Mouse (Mus musculus): ENCODE data around the gene Hk1. TPM values are rescaled to one million over a fixed set of nuclear protein-coding genes. Genes with fewer than 3 reads are reported as not detected.

The Hk1 gene
- polyA plus RNA-seq, 1 experiment from 2014 or later = 30.7 TPM

DNA sequence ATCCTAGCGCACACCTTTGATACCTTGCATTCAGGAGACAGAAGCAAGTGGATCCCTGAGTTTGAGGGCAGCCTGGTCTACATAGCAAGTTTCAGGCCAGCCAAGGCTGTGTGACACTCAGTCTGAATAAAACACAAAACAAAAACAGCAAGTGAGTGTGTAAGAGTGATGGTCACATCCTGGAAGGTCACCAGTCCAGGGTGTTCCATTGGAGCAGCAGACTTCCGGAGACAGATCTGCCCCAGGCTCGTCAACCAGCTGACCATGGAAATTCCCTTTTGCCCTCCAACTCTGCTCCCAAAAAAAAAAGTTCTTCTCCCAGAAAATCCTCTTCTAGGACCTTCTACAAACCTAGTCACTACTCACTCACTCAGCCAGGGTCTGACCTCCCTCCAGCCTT is 147.9 kb downstream of the Hk1 start:
- WGBS (ENCODE audit: insufficient replicate concordance) = 83% methylated on average over 3 of the region's 3 CpGs
- TF ChIP-seq EP300 (IDR thresholded peaks at IDR 0.05; ENCODE audit: low read depth) = no peak
- no peak for TF ChIP-seq CTCF (IDR thresholded peaks at IDR 0.05; ENCODE audit: low read depth)
- DNase-seq = no peak
- no peak overlapping the region for H3K4me2 ChIP-seq (ENCODE audit: low read depth, low read length)
- H3K9me3 ChIP-seq (ENCODE audit: low read length) = no peaks in the 10 kb centered on the region
- no peak overlapping the region for H3K27ac ChIP-seq (ENCODE audit: low read depth)
- H3K4me1 ChIP-seq (ENCODE audit: insufficient read depth) = peaks cover 15% of the 10 kb centered on the region
- ATAC-seq = no peak; the same call in 1 of the 2 replicates
- no peaks in the 10 kb centered on the region for H3K36me3 ChIP-seq (replicated peaks; ENCODE audit: insufficient read depth, low read length)
- no peak overlapping the region for H3K9ac ChIP-seq (replicated peaks)
- H3K27me3 ChIP-seq (ENCODE audit: insufficient read depth, low read length) = peaks cover 9% of the 10 kb centered on the region; the same call in 1 of the 2 replicates
- H3K4me3 ChIP-seq (ENCODE audit: low read depth, low read length) = no peak overlapping the region

DNA sequence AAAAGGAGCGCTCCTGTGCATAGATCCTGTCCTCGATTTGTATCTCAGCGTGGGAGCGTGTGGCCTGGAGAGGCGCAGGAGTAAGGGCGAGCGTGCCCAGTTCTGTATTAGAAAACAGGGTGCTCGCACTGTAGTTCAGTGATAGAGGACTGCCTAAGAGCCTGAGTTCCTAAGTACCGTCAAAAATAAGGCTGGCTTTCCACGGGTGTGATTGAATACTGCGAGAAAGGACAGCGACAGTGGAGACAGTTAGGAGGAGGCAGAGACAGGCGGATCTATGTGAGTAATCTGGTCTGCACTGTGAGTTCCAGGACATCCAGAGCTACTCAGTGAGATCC is 148.3 kb downstream of the Hk1 start:
- H3K4me1 ChIP-seq (ENCODE audit: insufficient read depth) = peaks cover 15% of the 10 kb centered on the region
- DNase-seq (no peak), ATAC-seq (no peak; the same call in 1 of the 2 replicates)
- no peaks in the 10 kb centered on the region for H3K9me3 ChIP-seq (ENCODE audit: low read length)
- no peaks in the 10 kb centered on the region for H3K36me3 ChIP-seq (replicated peaks; ENCODE audit: insufficient read depth, low read length)
- H3K27me3 ChIP-seq (ENCODE audit: insufficient read depth, low read length) = peaks cover 9% of the 10 kb centered on the region; the same call in 1 of the 2 replicates
- TF ChIP-seq EP300 (IDR thresholded peaks at IDR 0.05; ENCODE audit: low read depth) (no peak), CTCF (IDR thresholded peaks at IDR 0.05; ENCODE audit: low read depth) (no peak)
- 3% methylated on average over 13 of the region's 13 CpGs for WGBS (ENCODE audit: insufficient replicate concordance)
- H3K4me2 ChIP-seq (ENCODE audit: low read depth, low read length) = peak overlapping the region; percentile 98
- H3K4me3 ChIP-seq (ENCODE audit: low read depth, low read length) = peak overlapping the region; percentile 67
- no peak overlapping the region for H3K9ac ChIP-seq (replicated peaks)
- 0 out of 2 replicates have a peak overlapping the region, but pooled peaks have one; percentile 53 for H3K27ac ChIP-seq (ENCODE audit: low read depth)

DNA sequence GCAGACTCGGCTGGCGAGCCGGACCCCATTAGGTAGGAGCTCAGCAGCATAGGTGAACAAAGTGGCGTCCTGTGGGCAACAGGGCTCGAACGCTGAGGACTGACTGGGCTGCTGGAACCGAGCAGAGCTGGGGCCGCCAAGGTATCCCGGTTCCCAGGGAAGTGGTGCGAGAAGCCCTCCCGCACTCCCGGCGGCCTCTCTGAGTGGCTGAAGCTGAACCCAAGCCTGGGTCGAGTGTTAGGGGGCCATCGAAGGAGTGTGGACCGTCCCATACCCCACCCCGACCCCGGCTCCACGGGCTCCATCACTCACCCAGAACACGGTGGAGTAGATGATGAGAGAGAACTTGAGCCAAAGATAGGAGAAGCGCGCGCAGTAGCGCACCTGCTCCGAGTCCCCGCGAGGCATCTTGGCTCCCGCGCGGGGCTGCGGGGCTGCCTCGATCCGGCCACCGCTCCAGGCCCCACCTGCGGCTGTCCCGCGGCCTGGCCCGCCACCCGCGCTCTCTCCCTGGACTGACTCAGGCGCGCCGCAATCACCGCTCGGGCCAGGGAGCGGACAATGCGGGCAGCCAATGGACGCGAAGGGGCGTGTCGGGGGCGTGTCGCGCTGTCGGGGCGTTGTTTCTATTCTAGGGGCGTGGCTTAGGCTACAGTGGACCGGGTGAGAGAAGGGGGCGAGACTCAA is 148.9 kb downstream of the Hk1 start, which contains the start of gene Tspan15:
Gene Tspan15 (minus strand): TSS at position 544 of the 687 bp plus-strand sequence.
- Histone ChIP-seq H3K27ac (ENCODE audit: low read depth) (0 out of 2 replicates have a peak within 1 kb of the TSS, but pooled peaks have one; percentile 53), H3K4me2 (ENCODE audit: low read depth, low read length) (peak within 1 kb of the TSS; percentile 98)

DNA sequence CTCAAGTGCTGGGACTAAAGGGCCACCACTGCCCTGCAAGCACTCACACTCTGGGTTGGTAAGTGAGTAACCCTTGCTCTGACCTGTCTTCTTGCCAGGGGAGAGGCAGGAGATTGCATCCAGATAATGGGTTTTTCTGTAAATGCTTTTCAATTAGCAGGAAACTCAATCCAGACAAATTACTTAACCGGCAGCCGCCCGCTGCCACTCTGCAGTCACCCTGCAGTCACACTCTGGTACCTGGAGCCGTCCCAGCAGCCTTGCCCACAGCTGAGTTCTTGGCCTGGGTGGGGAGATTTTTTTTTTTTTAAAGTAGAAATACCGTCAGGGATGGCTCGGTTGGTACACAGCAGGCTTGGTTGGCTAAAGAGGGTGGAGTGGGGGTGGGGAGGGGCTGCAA is 151.6 kb downstream of the Hk1 start:
- Histone ChIP-seq H3K27me3 (ENCODE audit: insufficient read depth, low read length) (peaks cover 9% of the 10 kb centered on the region; the same call in 1 of the 2 replicates), H3K4me3 (ENCODE audit: low read depth, low read length) (no peak overlapping the region), H3K4me2 (ENCODE audit: low read depth, low read length) (no peak overlapping the region), H3K9ac (replicated peaks) (no peak overlapping the region), H3K4me1 (ENCODE audit: insufficient read depth) (peaks cover 15% of the 10 kb centered on the region), H3K9me3 (ENCODE audit: low read length) (no peaks in the 10 kb centered on the region), H3K27ac (ENCODE audit: low read depth) (no peak overlapping the region), H3K36me3 (replicated peaks; ENCODE audit: insufficient read depth, low read length) (no peaks in the 10 kb centered on the region)
- no peak for ATAC-seq
- no peak for TF ChIP-seq CTCF (IDR thresholded peaks at IDR 0.05; ENCODE audit: low read depth)
- no peak for TF ChIP-seq EP300 (IDR thresholded peaks at IDR 0.05; ENCODE audit: low read depth)
- WGBS (ENCODE audit: insufficient replicate concordance) = 68% methylated on average over 6 of the region's 6 CpGs
- no peak for DNase-seq

More for the DNA sequence above, 148.9 kb downstream of the Hk1 start, which contains the start of gene Tspan15:
- H3K9me3 ChIP-seq (ENCODE audit: low read length) = no peaks in the 10 kb centered on the region
- DNase-seq (peak; percentile 96), ATAC-seq (peak; percentile 96)
- TF ChIP-seq CTCF (IDR thresholded peaks at IDR 0.05; ENCODE audit: low read depth) (no peak), EP300 (IDR thresholded peaks at IDR 0.05; ENCODE audit: low read depth) (no peak)
- 2% methylated on average over 59 of the region's 59 CpGs for WGBS (ENCODE audit: insufficient replicate concordance)
- H3K27me3 ChIP-seq (ENCODE audit: insufficient read depth, low read length) = peaks cover 9% of the 10 kb centered on the region; the same call in 1 of the 2 replicates
- peaks cover 15% of the 10 kb centered on the region for H3K4me1 ChIP-seq (ENCODE audit: insufficient read depth)
- peak within 1 kb of the TSS; percentile 62 for H3K9ac ChIP-seq (replicated peaks)
- H3K36me3 ChIP-seq (replicated peaks; ENCODE audit: insufficient read depth, low read length) = no peaks in the 10 kb centered on the region
- peak within 1 kb of the TSS; percentile 67 for H3K4me3 ChIP-seq (ENCODE audit: low read depth, low read length)

DNA sequence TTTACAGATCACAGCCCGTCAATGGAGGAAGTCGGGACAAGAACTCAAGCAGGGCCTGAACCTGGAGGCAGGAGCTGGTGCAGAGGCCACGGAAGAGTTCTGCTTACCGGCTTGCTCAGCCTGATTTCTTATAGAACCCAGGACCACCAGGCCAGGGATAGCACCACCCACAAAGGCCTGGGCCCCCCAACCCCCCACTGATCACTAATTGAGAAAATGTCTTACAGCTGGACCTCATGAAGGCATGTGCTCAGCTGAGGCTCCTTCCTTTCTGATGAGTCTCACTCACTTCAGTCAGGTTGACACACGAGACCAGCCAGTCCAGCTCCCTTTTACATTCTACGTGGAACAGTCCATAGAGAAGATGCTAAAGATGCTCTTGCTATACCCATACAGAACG is 153.9 kb downstream of the Hk1 start:
- Histone ChIP-seq H3K9me3 (ENCODE audit: low read length) (no peaks in the 10 kb centered on the region), H3K4me2 (ENCODE audit: low read depth, low read length) (no peak overlapping the region), H3K27me3 (ENCODE audit: insufficient read depth, low read length) (peaks cover 9% of the 10 kb centered on the region; the same call in 1 of the 2 replicates), H3K27ac (ENCODE audit: low read depth) (no peak overlapping the region), H3K36me3 (replicated peaks; ENCODE audit: insufficient read depth, low read length) (no peaks in the 10 kb centered on the region), H3K9ac (replicated peaks) (no peak overlapping the region), H3K4me1 (ENCODE audit: insufficient read depth) (peaks cover 24% of the 10 kb centered on the region), H3K4me3 (ENCODE audit: low read depth, low read length) (no peak overlapping the region)
- WGBS (ENCODE audit: insufficient replicate concordance) = 83% methylated on average over 7 of the region's 7 CpGs
- DNase-seq = no peak
- TF ChIP-seq EP300 (IDR thresholded peaks at IDR 0.05; ENCODE audit: low read depth) = no peak
- TF ChIP-seq CTCF (IDR thresholded peaks at IDR 0.05; ENCODE audit: low read depth) = no peak
- no peak for ATAC-seq

DNA sequence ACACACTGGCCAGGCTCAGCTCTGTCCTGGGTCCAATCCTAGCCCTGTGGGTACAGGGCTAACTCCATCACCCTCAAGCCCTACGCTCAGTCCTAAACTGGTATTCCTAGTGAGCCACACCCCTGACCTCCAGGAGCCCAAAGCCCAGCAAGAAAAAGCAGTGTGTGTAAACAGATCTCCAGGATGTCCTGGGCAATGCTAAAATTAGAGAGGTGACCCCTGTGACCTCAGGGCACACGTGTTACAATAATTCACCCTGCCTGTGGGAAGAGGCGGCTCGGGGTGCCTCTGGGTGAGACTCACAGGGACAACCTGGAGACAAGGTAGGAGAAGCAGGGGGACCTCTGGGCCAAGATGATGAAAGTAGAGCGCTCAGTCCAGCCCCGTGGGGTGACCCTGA is 155.5 kb downstream of the Hk1 start:
- no peaks in the 10 kb centered on the region for H3K9me3 ChIP-seq (ENCODE audit: low read length)
- peaks cover 18% of the 10 kb centered on the region for H3K4me1 ChIP-seq (ENCODE audit: insufficient read depth)
- no peak overlapping the region for H3K4me2 ChIP-seq (ENCODE audit: low read depth, low read length)
- DNase-seq = no peak
- no peak overlapping the region for H3K4me3 ChIP-seq (ENCODE audit: low read depth, low read length)
- peaks cover 1% of the 10 kb centered on the region; the same call in 1 of the 2 replicates for H3K27me3 ChIP-seq (ENCODE audit: insufficient read depth, low read length)
- ATAC-seq = no peak
- TF ChIP-seq CTCF (IDR thresholded peaks at IDR 0.05; ENCODE audit: low read depth) (no peak), EP300 (IDR thresholded peaks at IDR 0.05; ENCODE audit: low read depth) (no peak)
- no peaks in the 10 kb centered on the region for H3K36me3 ChIP-seq (replicated peaks; ENCODE audit: insufficient read depth, low read length)
- no peak overlapping the region for H3K27ac ChIP-seq (ENCODE audit: low read depth)
- no peak overlapping the region for H3K9ac ChIP-seq (replicated peaks)
- WGBS (ENCODE audit: insufficient replicate concordance) = 67% methylated on average over 6 of the region's 6 CpGs

Measured in liver, postnatal 0 days (tissue).